Mouse (Mus musculus) intestine, embryonic 16.5 days (tissue): ENCODE data around the gene Plekha6. TPM values are rescaled to one million over a fixed set of nuclear protein-coding genes. Genes with fewer than 3 reads are reported as not detected.

Experiments used
- ATAC-seq: fragments of 200-750 bp; cut with Nextera tagmentation; 2 replicates; pipeline ENCODE4 v1.8.0; 2017; ENCODE audit warnings: moderate TSS enrichment, moderate library complexity
- H3K27ac ChIP-seq: fragments of 300-500 bp; sonication (generic); 2 replicates; pipeline ENCODE4 v1.5.1; 2014; ENCODE audit warnings: mild to moderate bottlenecking, low read length
- H3K27me3 ChIP-seq: fragments of 300-500 bp; sonication (generic); replicated peaks from 2 replicates; pipeline ENCODE4 v1.6.1; 2014; ENCODE audit warnings: low read length, control low read depth, mixed read lengths; ENCODE audit not compliant: control insufficient read depth, insufficient read depth
- H3K36me3 ChIP-seq: fragments of 300-500 bp; sonication (generic); 2 replicates; pipeline ENCODE4 v1.6.1; 2014; ENCODE audit warnings: low read length, control low read depth; ENCODE audit not compliant: control insufficient read depth, insufficient read depth
- H3K4me1 ChIP-seq: fragments of 300-500 bp; sonication (generic); 2 replicates; pipeline ENCODE4 v1.6.1; 2014; ENCODE audit warnings: low read length, control low read depth, mixed read lengths; ENCODE audit not compliant: control insufficient read depth, insufficient read depth
- H3K4me2 ChIP-seq: fragments of 300-500 bp; sonication (generic); 2 replicates; pipeline ENCODE4 v1.6.1; 2014; ENCODE audit warnings: low read depth, low read length, control low read depth
- H3K4me3 ChIP-seq: fragments of 300-500 bp; sonication (generic); 2 replicates; pipeline ENCODE4 v1.5.1; 2014; ENCODE audit warnings: mild to moderate bottlenecking, low read length
- H3K9ac ChIP-seq: fragments of 300-500 bp; sonication (generic); 2 replicates; pipeline ENCODE4 v1.6.1; 2014; ENCODE audit warnings: low read depth, low read length
- H3K9me3 ChIP-seq: fragments of 300-500 bp; sonication (generic); 2 replicates; pipeline ENCODE4 v1.6.1; 2016; ENCODE audit warnings: low read length, control low read depth; ENCODE audit not compliant: control insufficient read depth
- WGBS: fragments of 180-500 bp; shearing (Covaris S2); extraction: QIAGEN DNeasy Blood & Tissue Kit; methylation state at CpG from one replicate; pipeline ENCODE4 v1.1.7; 2014; 5-methylcytosine and 5-hydroxymethylcytosine counted together
- polyA plus RNA-seq: library from polyadenylated mRNA; unstranded; fragments of >200 nt; fragmentation: Nextera tagmentation; extraction: Ambion mirVana; gene quantifications from 2 replicates; pipeline ENCODE4 v1.2.1, GENCODE M21; 2015

The Plekha6 gene
- polyA plus RNA-seq, 1 experiment from 2014 or later, result 11.0 TPM

DNA sequence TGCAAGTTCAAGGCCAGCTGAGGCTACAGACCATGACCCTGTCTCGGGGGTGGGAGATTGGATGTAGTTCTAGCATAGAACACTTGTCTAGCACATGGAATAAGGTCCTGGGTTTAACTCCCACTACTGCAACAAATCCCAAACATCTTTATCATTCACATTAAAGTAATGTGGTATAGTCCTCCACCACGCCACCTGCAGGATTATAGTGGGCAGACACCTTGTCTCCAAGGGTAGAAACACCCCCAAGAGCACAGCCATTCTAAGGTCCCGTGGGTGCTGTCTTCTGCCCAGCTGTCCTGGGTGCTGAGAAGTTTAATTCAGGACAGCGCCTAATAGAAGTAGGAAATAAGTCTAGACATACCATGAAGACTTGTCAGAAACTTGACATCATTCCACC lies 152.6 kb downstream of the Plekha6 start:
- Histone ChIP-seq H3K9me3 (no peaks in the 10 kb centered on the region), H3K27ac (no peak overlapping the region), H3K4me1 (0 out of 2 replicates have a peak, but pooled peaks cover 5% of the 10 kb centered on the region), H3K36me3 (no peaks in the 10 kb centered on the region), H3K9ac (no peak overlapping the region), H3K27me3 (no peaks in the 10 kb centered on the region), H3K4me3 (no peak overlapping the region), H3K4me2 (no peak overlapping the region)
- no peak for ATAC-seq
- 78% methylated on average over 4 of the region's 4 CpGs for WGBS

DNA sequence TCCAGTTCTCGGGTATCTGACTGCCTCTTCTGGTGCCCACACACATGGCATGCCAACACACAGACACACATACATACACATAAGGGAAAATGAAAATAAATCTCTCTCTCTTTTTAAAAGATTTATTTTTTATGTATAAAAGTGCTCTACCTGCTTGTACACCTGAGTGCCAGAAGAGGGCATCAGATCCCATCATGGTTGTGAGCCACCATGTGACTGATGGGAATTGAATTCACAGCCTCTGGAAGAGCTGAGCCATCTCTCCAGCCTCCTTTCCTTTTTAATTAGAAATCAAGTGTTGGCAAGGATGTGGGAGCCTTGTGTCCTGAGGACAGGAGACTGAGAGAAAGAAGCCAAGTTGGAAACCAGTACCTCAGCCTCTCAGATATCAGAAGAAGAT lies 153.1 kb downstream of the Plekha6 start:
- ATAC-seq, result no peak
- H3K27ac ChIP-seq, result no peak overlapping the region
- H3K9ac ChIP-seq, result no peak overlapping the region
- no peak overlapping the region for H3K4me3 ChIP-seq
- H3K4me1 ChIP-seq, result 0 out of 2 replicates have a peak, but pooled peaks cover 2% of the 10 kb centered on the region
- H3K4me2 ChIP-seq, result no peak overlapping the region
- WGBS, result 73% methylated on average over 1 of the region's 1 CpGs
- H3K9me3 ChIP-seq, result no peaks in the 10 kb centered on the region
- H3K36me3 ChIP-seq, result no peaks in the 10 kb centered on the region
- H3K27me3 ChIP-seq, result no peaks in the 10 kb centered on the region

GRCm38 (mm10) chr1:133321267-133321925 lies 157.4 kb downstream of the Plekha6 start, which contains the start of gene Kiss1:
Gene Kiss1 (plus strand): TSS chr1:133321875.
- 0 out of 2 replicates have a peak, but pooled peaks cover 2% of the 10 kb centered on the region for H3K4me1 ChIP-seq
- no peak within 1 kb of the TSS for H3K27ac ChIP-seq
- no peak within 1 kb of the TSS for H3K4me2 ChIP-seq
- no peak for ATAC-seq
- no peak within 1 kb of the TSS for H3K4me3 ChIP-seq
- H3K9ac ChIP-seq, result no peak within 1 kb of the TSS
- no peaks in the 10 kb centered on the region for H3K9me3 ChIP-seq
- WGBS, result 76% methylated on average over 13 of the region's 13 CpGs
- no peaks in the 10 kb centered on the region for H3K27me3 ChIP-seq
- H3K36me3 ChIP-seq, result no peaks in the 10 kb centered on the region

- Histone ChIP-seq H3K9ac (0 out of 2 replicates have a peak overlapping the region, but pooled peaks have one; percentile 16), H3K4me2 (no peak overlapping the region), H3K9me3 (no peaks in the 10 kb centered on the region), H3K4me1 (0 out of 2 replicates have a peak, but pooled peaks cover 2% of the 10 kb centered on the region), H3K27me3 (no peaks in the 10 kb centered on the region; the same call in 1 of the 2 replicates), H3K4me3 (no peak overlapping the region), H3K36me3 (no peaks in the 10 kb centered on the region), H3K27ac (no peak overlapping the region)
- ATAC-seq, result no peak
- WGBS, result 38% methylated on average over 5 of the region's 5 CpGs
Measured at GRCm38 (mm10) chr1:133323333-133323732, 159.3 kb downstream of the Plekha6 start.

DNA sequence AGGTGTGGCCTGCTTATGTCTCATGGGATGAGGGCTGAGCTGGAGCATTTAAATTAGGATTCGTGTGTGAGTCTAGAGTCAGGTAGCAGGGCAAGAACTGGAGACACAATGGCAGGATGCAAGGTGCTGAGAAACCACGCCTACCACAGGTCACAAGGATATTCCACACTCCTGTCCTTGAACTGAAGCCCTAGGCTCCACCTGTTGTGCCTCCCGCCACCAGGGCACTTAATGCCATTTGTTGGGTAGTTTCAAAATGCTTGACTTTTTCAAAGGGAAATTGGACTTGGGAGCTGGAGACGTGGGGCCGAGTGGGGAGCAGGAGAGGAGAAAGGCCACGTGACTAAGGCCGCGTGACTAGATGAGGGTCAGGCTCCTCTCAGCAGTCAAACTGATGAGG lies 161.9 kb downstream of the Plekha6 start:
- Histone ChIP-seq H3K9ac (no peak overlapping the region), H3K4me2 (no peak overlapping the region), H3K27me3 (peaks cover 3% of the 10 kb centered on the region), H3K36me3 (no peaks in the 10 kb centered on the region), H3K27ac (no peak overlapping the region), H3K9me3 (no peaks in the 10 kb centered on the region), H3K4me1 (peaks cover 11% of the 10 kb centered on the region), H3K4me3 (no peak overlapping the region)
- ATAC-seq, result no peak
- 88% methylated on average over 8 of the region's 8 CpGs for WGBS

DNA sequence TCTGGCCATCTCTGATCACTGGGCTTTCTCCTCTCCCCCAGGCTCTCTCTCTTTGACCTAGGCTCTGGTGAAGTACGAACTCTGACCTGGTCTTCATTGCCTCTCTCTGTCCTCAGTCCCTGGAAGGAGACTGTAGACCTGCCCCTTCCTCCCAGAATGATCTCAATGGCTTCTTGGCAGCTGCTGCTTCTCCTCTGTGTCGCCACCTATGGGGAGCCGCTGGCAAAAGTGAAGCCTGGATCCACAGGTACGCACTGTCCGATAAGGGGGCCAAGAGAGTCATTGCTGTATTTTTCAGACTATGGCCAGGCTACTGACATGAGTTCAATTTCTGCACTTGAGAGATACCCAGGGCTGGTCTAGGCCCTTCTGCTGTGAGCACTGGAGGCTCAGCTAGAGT lies 163.1 kb downstream of the Plekha6 start:
- 51% methylated on average over 5 of the region's 5 CpGs for WGBS
- H3K4me2 ChIP-seq, result no peak overlapping the region
- H3K36me3 ChIP-seq, result no peaks in the 10 kb centered on the region
- H3K27ac ChIP-seq, result no peak overlapping the region
- no peak for ATAC-seq
- peaks cover 9% of the 10 kb centered on the region for H3K4me1 ChIP-seq
- H3K9me3 ChIP-seq, result no peaks in the 10 kb centered on the region
- no peak overlapping the region for H3K4me3 ChIP-seq
- peaks cover 3% of the 10 kb centered on the region for H3K27me3 ChIP-seq
- H3K9ac ChIP-seq, result no peak overlapping the region

DNA sequence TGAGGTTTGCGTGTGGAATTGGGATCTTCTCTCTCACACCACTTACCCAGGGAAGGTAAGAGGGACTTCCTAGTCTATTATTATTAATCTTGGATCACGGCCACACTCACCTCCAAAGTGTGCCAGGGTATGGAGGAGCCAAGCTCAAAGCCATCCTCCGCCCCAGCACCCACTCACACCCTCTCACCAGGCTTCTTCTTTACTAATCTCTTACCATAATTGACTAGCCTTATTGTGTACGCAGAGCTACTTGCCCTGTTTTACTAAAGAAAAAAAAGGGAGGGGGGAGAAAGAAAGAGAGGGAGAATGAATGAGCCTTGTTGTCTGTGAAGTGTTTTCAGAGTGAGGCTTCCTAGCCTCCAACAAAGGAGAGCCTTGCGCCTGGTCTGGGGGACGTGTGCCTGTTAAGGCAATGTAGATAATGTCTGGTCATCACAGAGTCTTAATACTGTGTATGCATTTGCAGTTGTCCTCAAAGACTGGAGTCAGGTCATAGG lies 164.3 kb downstream of the Plekha6 start:
- no peak overlapping the region for H3K4me2 ChIP-seq
- no peak overlapping the region for H3K27ac ChIP-seq
- H3K27me3 ChIP-seq, result peaks cover 3% of the 10 kb centered on the region
- 76% methylated on average over 6 of the region's 6 CpGs for WGBS
- ATAC-seq, result no peak
- no peak overlapping the region for H3K4me3 ChIP-seq
- no peaks in the 10 kb centered on the region for H3K36me3 ChIP-seq
- no peaks in the 10 kb centered on the region for H3K9me3 ChIP-seq
- peaks cover 9% of the 10 kb centered on the region for H3K4me1 ChIP-seq
- H3K9ac ChIP-seq, result no peak overlapping the region

DNA sequence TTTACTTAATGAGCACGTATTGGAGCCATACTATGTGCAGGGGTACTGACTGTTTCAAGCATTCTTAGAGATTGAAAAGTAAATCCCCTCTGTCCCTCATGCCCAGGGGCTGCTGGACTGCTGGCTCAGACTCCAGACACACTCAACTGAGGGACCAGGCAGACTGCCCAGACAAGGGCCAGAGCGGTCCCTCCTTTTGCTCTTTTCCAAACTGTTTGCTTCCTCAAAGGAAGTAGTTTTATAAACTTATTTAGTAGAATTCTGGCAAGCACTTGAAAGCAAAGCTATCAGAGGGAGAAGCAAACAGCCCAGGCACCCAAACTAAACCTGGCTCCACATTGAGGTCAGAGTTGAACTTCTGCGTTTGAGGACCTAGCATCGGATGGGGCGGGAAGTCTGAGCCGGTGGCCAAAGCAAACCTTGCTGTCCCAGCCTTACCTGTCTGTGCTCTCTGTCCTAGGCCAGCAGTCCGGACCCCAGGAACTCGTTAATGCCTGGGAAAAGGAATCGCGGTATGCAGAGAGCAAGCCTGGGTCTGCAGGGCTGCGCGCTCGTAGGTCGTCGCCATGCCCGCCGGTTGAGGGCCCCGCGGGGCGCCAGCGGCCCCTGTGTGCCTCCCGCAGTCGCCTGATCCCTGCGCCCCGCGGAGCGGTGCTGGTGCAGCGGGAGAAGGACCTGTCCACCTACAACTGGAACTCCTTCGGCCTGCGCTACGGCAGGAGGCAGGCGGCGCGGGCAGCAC lies 165.1 kb downstream of the Plekha6 start:
- Histone ChIP-seq H3K27me3 (peaks cover 3% of the 10 kb centered on the region), H3K9ac (peak overlapping the region; percentile 56), H3K36me3 (no peaks in the 10 kb centered on the region), H3K4me3 (peak overlapping the region; percentile 36), H3K27ac (0 out of 2 replicates have a peak overlapping the region, but pooled peaks have one; percentile 6), H3K4me1 (peaks cover 9% of the 10 kb centered on the region), H3K9me3 (no peaks in the 10 kb centered on the region), H3K4me2 (peak overlapping the region; percentile 69)
- peak; percentile 55 for ATAC-seq
- 7% methylated on average over 34 of the region's 34 CpGs for WGBS

GRCm38 (mm10) chr1:133329638-133329964 lies 165.6 kb downstream of the Plekha6 start:
- peak overlapping the region; percentile 69 for H3K4me2 ChIP-seq
- WGBS, result 28% methylated on average over 7 of the region's 7 CpGs

More at GRCm38 (mm10) chr1:133329638-133329964, 165.6 kb downstream of the Plekha6 start:
- no peaks in the 10 kb centered on the region for H3K9me3 ChIP-seq
- H3K36me3 ChIP-seq, result no peaks in the 10 kb centered on the region
- peak overlapping the region; percentile 56 for H3K9ac ChIP-seq
- peak overlapping the region; percentile 36 for H3K4me3 ChIP-seq
- H3K4me1 ChIP-seq, result peaks cover 9% of the 10 kb centered on the region
- no peak for ATAC-seq
- H3K27ac ChIP-seq, result no peak overlapping the region
- peaks cover 3% of the 10 kb centered on the region for H3K27me3 ChIP-seq
